Mouse (Mus musculus) left cerebral cortex, postnatal 10 days (tissue): Measurements from ENCODE around the gene Ppargc1a. TPM values are rescaled to one million over a fixed set of nuclear protein-coding genes. Genes with fewer than 3 reads are reported as not detected.

Source experiments
- DNase-seq, 2 experiments: peaks; one replicate each; pipeline ENCODE4 v3.0.0; 2021 to 2022; ENCODE audit warnings: low spot score in 2 of 2, mixed read lengths in 1 of 2; ENCODE audit errors: extremely low spot score in 1 of 2
- intact Hi-C: fragments of 180-260 bp; cut with DNase I; formaldehyde crosslinking; loops from one replicate; pipeline ENCODE4 v1.15.1; 2025
- total RNA-seq, 2 experiments: library from RNA; stranded (reverse); gene quantifications; 2 replicates each; pipeline ENCODE4 v1.2.3; 2021

Ppargc1a gene
- total RNA-seq, 2 experiments from 2014 or later: 43.4 to 47.3 TPM

DNA sequence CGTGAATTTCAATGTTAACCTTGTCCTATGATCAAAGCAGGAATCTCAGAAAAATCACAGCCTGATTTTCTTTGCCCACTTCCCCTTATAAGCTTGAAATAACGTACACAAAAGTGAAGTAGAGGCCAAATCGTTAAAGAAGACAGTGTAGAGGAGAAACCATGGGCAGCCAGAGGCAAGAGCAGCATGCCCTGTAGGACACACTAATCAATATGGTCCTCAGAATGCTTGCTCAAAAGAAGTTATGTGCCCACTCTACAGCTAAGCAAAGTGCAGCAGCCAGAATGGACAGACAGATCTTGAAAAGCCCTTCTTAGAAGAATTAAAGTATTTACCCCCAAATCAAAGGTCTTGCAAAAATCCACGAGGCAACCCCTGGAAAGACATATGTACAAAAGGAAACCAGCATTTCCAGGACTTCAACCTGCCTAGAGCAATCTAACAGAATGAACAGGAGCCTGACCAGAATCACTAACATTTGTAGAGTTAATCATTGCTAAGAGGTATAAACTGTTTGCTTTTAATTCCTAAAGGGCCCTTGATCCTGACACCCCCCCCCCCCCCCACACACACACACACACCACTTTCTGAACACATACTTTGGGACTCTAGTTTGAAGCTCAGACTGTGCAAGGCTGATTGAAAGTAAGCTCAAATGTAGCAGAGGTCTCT is 9.8 kb downstream of the Ppargc1a start:
- intact Hi-C loops: no loop called here
- no peak for DNase-seq

DNA sequence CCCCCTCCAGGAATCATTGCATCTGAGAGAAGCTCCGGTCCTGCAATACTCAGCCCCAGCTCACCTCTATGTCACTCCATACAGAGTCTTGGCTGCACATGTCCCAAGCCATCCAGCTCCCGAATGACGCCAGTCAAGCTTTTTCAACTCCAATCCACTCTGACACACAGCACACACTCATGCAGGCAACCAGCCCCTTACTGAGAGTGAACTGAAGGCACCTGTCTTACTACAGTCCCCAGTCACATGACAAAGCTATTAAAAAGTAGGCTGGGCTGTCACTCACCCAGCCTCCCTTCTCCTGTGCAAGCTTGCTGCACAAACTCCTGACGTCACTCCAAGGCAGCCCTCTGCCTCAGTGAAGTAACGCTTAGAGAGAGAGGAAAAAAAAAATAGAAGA is 13.9 kb downstream of the Ppargc1a start:
- DNase-seq: peak in 1 of 2 experiments; percentile 27
- intact Hi-C loops: no loop called here

DNA sequence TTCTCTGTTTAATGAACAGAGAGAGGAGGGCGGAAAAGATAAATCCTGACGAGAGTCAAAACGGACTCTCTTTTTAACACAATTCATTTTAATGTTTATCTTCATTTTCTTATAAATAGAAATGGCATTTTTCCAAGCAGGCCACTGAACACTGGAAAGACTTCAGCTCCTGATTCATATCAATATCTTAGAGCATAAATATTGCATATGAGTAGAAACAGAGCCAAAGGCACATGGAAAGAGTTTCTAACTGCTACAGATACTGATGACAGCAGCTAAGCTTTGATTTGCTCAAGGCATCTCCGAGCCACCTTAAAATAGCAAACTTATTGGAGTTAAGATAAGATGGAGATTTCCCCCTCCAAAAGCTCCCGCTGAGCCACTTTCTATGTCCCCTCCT is 14.3 kb downstream of the Ppargc1a start:
- no peak for DNase-seq
- intact Hi-C loops: no loop called here

DNA sequence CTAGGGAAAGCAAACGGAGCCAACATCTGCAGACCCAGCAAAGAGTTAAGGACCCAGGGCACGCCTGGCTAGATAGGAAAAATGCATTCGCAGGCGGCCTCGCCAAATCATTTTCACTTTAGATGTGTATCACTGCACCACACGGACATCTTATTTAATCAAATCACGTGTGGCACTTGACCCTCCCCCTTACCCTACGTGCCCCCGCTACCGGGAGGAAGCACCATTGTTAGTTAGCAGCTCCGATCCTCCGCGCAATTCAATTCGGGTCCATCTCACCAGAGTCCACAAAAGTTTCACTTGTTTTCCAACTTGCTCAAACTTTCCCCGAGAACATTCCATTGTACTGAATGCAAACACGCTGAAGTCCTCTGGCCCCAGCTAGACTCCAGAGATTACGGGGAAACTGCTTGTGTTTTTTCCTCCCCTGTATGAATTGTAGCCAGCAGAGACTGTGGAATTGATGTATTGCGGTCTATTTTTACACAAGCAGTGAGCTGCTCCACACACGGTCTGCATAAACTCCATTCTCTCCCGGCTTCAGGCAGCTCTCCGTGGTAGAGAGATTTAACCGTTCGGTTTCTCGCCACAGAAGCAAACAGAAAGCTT is 14.9 kb downstream of the Ppargc1a start:
- intact Hi-C loops: no loop called here
- DNase-seq: peak in 1 of 2 experiments; percentile 73

DNA sequence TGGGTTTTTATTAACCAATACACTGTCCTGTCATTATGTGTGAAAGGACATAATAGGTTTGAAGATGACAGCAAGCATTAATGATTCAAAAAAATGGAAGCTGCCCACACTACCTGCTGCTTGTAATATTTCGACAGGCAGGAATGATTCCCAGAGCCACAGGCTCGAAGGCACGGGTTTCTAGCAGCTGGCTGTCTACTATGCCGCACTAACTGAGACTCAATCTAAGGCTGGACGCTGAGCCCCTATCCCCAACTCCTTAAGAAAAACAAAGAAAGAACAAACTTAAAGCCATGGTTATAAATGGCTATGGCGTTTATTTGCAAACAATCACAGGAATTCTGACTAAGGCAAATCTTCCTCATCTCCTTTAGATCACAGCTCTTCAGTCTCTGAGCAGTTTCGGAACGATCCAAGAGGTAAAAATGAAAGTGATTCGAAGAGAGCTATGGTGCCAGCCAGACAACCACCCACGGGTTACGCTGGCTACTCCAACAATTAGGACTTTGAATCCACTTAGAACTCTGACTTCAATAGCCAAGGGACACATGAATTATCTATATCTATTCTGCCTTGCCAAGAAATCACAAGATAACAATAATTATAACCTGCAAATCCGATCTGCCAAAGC is 15.6 kb downstream of the Ppargc1a start:
- DNase-seq: no peak
- intact Hi-C loops: no loop called here

DNA sequence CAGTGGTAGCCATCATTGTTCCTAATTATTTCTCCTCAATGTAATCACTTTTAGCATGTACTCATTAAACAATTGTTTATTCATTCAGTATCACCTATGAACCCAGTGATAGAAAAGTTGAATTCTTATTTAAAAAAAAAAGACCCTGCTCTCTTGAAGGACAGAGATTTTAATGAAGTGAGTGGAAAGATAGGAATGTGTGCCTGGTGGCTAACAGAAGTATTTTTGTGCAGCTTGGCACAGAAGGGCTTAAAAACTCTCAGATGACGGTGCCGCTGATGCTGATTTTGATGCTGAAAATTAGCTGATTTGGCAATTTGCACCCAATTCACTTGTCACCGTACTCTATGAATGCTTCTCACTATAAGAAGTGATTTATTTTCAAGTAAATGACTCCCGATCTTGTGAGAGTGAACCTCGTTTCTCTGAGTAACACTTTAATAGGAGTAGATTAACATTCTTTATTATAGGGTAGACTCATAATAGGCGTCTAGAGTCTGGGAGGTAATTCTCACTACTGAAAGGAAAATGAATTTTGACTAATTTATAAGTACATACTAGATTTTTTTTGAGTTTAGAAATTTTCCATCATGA is 20.0 kb downstream of the Ppargc1a start:
- DNase-seq: no peak
- intact Hi-C loops: no loop called here

DNA sequence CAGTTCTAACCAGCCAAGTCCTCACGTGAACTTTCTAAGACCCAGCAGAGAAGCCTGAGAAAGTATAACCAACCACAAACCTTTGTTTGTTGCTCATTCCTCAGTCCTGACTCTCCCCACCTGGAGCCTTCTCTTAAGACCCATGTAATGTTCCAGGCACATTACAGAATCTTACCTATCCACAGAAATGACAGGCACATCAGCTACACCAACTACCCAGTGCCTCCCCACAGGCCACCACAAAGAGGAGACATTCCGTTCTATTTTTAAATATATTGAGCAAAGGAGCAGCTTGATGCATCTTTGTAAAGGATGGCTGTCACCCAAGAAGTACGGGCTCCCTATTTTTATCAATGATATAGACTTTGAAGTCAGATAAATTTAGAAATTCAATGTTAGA is 20.7 kb downstream of the Ppargc1a start:
- intact Hi-C loops: no loop called here
- no peak for DNase-seq

DNA sequence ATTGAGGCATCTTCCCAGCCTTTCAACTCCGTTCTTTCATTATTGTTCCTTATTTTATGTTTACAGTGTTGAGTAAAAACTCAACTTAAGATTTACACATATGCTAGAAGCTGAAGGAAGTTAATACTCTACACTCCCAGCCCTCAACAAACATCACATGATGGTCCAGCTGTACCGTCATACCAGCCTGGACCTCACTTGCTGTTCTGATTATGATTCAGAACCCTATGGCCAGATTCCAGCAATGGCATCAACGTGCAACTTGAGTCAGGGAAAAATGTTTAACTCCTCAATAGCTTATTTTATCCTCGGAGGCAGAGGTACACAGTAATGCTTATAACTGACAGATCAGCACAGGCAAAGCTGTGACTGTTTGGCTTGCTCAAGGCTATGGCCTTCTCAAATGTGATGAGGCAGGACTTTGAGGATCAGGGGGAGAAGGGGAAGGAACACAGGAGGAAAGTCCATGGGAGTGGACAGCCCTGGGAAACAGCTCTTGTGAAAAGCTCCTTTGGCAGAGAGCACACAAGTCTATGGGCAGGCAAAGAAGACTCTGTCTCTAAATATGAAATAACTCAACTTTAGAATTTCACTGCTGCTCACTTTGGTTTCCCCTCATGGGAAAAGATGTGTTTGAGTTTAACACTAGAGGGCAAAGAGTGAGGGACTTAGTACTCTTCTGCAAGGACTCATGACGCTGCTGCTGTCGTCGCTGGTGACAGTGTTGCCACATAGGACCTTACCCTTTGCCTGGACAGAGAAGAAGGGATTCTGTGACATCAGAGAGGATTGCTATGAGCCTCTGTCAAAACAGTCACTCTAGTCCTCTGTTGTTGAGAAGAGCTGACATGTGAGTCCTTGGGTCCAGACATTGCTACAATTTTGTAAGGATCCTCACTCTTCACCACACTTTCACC is 22.1 kb downstream of the Ppargc1a start:
- intact Hi-C loops: no loop called here
- DNase-seq: no peak

DNA sequence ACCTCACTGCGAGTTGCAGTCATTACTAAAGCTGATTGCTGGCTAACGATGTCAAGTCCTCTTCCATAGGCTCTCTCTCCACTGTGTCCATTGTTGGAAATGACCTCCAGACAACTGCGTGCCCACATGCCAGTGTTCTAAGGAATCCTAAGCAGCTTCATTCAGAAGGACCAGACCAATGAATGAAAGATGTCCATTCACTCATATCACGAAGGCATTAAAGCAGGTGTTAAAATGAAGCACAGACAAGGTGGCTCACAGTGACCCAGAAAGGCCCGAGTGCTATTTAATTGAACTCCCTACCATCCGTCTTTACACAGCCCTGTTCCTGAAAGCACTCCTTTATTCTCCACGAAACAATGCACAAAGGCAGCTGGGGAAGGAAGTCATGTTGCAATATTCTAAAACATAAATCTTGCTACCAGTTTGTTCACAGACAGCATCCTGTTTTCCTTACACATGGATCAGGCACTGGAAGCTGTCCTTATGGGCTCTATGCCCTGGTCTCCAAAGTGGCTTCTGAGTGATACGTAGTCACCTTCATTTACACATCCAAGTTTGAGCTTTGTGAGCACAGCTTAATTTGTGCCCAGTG is 23.3 kb downstream of the Ppargc1a start:
- DNase-seq: no peak
- intact Hi-C loops: no loop called here

DNA sequence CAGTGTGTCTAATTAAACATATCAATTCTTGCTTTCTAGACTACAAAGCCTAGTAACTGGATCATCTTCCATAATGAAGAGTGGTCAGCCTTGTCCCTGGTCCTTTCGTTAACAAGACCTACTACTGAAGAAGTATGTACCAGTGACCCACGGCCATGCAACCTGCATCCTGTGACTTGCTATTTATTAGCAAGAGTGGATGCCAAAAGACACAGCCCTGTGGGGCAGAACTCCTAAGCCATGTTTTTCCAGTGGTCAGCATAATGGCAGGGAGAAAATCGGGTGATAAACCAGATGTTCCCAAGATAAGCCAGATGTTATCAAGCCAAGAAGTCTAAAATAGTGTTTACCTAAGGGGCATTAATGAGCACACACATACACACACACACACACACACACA is 26.0 kb downstream of the Ppargc1a start:
- DNase-seq: no peak
- intact Hi-C loops: no loop called here

DNA sequence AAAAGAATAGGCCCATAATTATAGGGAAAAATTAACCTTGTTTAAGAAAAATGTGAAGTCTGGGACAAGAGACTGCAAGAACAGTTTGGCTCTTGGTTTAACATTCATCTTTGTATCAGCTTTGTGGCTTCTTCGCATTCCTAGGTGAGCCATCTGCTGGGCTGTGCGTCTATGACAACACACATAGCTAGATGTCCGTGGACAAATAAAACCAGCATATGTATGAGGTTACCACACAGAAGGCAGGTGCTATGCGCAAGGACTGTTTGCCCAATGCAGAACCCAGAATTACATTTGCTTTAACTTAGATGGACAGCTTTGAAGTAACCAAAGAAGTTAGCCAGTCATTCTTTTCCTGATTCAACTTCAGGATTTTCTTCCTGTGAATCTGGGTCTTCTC is 26.7 kb downstream of the Ppargc1a start:
- no peak for DNase-seq
- intact Hi-C loops: no loop called here

DNA sequence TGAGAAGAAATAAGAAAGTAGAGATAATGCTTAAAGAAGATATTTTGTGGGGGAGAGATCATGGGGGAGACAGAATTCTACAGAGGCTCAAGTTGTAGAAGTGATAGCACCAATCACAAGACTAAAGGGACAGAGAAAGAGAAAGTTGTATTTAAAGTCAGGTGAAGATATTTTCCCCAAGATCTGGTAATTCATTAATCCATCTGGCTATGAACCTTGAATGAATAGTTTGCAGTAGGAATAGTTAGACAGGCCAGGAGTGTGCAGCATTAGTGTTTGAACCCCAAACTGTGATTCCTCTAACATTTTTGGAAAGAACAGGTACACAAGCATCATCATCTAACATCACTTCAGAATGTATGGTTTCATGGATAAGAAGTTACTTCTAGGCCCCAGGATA is 28.0 kb downstream of the Ppargc1a start:
- intact Hi-C loops: no loop called here
- no peak for DNase-seq

DNA sequence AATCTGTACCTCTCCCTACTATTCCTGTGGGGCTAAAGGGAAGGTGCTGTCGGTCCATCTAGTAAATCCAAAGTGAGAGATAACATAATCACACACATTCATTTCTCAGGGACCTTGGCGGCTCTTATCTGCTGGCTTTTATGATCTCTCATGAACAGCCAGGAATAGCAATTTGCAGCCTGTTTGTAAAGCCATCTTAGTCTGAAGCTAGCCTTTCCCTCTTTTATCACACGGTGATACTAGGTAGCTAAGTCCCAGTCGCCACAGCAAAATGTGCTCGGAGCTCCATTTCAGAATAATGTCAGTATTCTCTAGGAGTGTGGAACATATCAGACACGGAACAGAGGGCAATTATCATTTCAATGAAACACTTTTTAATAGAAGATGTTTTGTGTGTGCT is 29.2 kb downstream of the Ppargc1a start:
- DNase-seq: no peak
- intact Hi-C loops: no loop called here

DNA sequence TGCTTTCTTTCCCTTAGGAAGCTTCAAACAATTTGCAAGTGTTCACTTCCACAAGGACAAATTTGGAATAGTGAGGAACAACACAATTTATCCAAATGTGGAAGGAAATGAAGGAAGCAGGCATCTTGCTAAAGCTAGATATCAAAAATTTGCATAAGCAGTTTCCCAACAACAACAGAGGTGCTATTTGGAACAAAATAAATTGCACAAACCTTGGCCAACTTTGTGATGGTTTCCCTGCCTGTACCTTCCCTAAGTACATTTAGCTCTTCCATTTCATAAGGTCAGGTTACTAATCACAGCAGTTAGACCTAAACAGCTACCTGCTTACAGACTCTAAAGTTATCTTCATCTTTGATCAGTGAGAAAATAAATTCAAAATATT is 29.9 kb downstream of the Ppargc1a start:
- DNase-seq: no peak
- intact Hi-C loops: no loop called here

DNA sequence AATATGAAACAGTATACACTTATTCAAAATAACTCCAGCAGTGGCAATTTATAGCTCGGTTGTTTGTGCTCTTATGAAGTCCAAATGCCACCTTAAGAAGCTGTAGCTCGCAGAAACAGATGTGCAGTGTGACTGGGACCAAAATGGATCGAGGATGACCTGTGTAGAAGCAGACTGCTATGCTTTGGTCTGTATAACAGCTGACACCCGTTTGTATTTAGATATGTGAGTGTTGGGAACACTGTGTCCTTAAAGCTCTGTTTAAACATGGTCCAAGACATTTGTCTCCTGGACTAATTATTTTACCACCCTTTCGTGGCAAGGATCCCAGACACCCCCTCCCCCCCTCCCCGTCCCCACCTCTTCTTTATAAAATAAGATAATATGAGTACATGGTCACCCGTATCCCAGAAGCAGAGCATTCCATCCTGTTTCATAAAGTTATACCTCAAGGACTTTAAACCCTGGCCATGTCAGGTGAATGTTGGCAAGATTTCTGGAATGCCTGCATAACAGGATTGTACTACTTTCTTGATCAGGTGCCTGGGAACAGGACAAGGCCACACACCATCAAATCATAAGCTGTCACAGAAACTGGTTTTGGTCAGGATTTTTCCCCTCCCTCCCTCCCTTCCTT is 30.4 kb downstream of the Ppargc1a start:
- no peak for DNase-seq
- intact Hi-C loops: no loop called here

DNA sequence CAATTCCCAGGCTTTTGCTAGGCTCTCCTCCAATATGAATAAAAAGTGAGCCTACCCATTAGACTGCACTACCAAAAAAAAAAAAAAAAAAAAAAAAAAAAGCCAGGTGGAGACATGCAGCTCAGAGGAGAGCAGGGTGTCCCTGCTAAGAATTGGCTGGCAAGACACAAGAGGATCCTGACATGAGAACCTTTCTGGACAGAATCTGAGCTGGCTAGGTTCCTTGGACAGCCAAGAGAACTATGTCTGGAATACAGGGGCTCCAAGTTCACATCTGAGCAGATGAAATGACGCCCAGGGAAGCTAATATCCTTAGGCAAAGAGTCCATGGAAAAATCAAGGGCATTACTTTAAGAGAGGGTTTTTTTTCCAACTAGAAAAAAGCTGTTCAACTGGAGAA is 33.1 kb downstream of the Ppargc1a start:
- intact Hi-C loops: no loop called here
- no peak for DNase-seq

DNA sequence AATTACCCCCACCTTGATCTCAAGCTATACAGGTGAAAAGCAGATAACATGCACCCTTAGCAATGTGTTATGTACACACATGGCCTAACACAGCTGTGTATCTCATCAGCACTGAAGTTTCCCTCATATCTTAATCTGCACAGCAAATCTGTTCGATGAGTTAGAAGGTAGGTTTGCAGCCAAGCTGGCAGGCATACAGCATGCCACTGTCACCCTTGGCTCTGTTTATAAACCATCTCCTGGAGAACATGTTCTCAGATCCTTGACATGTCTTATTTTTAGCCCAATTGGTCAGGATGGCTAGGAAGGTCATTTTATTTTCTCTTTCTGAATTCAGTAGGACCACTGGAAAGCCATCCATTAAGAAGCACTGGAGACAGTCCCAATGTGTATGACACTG is 36.2 kb downstream of the Ppargc1a start:
- intact Hi-C loops: no loop called here
- no peak for DNase-seq

DNA sequence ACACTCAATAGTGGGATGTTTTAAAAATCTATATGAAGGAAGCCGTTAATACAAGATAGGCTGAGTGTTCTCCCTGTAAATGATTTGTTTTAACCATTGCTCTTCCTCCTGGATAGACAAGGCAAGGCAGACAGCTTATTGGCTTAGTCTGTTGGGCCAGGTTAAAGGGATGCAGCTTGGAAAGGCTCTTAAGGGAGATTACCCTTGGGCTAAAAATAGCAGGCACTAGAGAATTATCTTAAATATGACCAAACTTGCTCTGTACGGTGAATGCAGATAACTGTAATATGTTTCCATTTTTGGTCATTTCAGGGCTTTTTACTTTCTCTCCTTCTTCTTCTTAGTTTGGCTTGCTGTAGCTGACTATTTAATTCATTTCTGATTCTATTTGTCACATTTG is 38.1 kb downstream of the Ppargc1a start:
- intact Hi-C loops: no loop called here
- DNase-seq: no peak

DNA sequence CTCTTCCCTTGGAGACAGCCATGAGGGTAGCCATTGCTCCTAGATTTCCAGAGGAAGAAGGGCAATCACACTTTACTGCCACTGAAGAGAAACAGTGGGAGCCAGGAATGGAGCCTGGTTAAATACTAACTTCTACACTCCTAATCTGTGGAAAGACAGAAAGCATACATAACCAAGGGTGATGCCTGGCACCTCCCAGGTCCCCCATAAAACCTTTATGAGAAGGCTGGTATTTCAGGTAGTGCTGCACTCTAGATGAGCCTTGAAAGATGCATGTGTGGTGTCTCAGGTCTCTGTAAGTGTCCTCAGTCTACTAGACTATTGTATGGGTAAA is 39.4 kb downstream of the Ppargc1a start:
- intact Hi-C loops: no loop called here
- DNase-seq: no peak
